11 mouse cellular contexts compared by ENCODE assay signal in the genomic region with DNA sequence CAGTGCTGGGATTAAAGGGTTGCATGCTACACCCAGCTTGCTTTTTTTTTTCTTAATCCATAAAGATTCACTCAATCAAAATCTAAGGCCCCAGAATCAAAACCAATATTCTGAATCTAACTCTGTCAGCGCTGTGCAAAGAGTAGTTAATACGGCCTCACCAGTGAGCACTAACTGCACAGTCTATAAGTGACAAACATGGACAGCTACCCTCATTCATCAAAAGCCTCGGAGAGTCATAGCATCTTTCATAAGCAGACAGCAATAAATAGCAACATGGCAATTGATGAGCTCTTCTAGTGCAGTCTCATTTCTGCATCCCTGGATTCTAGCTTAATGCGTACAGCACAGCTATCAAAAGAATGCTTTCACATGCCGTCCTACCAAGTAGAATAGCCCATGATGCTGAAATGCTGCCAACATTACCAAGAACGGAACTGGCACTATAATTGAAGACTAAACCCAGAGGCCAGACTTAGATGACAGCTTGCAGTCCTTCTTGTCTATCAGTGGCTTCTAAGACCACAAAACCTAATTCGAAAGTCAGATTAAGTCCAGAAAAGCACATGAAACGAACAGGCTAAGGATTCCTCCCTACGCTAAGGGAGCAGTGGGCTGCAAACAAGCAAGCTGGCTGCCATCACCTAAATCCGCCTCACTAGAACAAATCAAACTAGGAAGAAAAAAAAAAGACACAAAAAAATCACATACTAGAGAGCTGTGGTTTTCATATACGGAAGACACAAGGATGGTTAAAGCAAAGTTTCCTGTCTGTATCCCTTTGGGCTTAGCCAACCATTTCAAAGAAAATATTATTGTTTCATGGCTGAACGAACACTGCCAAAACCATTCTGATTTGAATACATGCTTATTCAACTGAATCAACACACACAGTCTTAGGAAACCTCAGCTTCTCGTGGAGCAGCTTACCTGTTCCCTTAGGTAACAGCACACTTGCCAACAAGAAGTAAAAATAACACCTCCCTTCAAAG. TPM values are rescaled to one million over a fixed set of nuclear protein-coding genes. Genes with fewer than 3 reads are reported as not detected.
DNase-seq lines count a peak whose midpoint lies in the region; ATAC-seq and TF ChIP-seq lines count a peak whose summit lies in the region.
"Had no signal": no experiment of that assay in that cellular context is flagged by ENCODE, and none has a peak within 500 bp of the region (broad histone marks: within the 10 kb centered on the region; RNA-seq: fewer than 3 reads in every experiment).

No protein-coding gene starts in this region.

- H3K79me2 ChIP-seq in CH12.LX (replicated peaks; ENCODE audit: control insufficient read depth, extremely low read depth, insufficient read depth, poor library complexity, severe bottlenecking) = no peaks in the 10 kb centered on the region

- no peak for TF ChIP-seq EP300 in CH12.LX (IDR thresholded peaks at IDR 0.05; ENCODE audit: low read length)

- H3K9ac ChIP-seq in kidney, embryonic 14.5 days (ENCODE audit: low read depth, low read length) = no peak overlapping the region
- no peak overlapping the region for H3K9ac ChIP-seq in CH12.LX (ENCODE audit: insufficient read depth, low read depth)
- H3K9ac ChIP-seq in hindbrain, embryonic 16.5 days (ENCODE audit: low read depth, low read length) = no peak overlapping the region
- H3K9ac ChIP-seq: heart, embryonic 15.5 days; limb, embryonic 13.5 days had no signal

- DNase-seq in kidney, postnatal 25 days = no peak
- no peak for DNase-seq in CH12.LX (ENCODE audit: extremely low read depth)
- no peak for DNase-seq in urinary bladder, adult 18-20 months (ENCODE audit: low spot score in 2 of 2)
- DNase-seq in ovary, postnatal 10 days (ENCODE audit: low spot score) = no peak
- no peak for DNase-seq in urinary bladder, postnatal 4 days (ENCODE audit: low spot score in 2 of 2)

- no peak overlapping the region for H3K4me3 ChIP-seq in kidney, embryonic 14.5 days (ENCODE audit: low read length)
- no peak overlapping the region for H3K4me3 ChIP-seq in CH12.LX (replicated peaks in 1 of 3; ENCODE audit: low read depth in 2 of 3, low read length in 2 of 3, poor library complexity in 1 of 3)
- 0 out of 2 replicates have a peak overlapping the region, but pooled peaks have one; percentile 2 for H3K4me3 ChIP-seq in hindbrain, embryonic 16.5 days (ENCODE audit: low read length)
- H3K4me3 ChIP-seq: heart, embryonic 15.5 days; limb, embryonic 13.5 days had no signal

- in situ Hi-C loops in CH12.LX (cut with MboI; ENCODE audit: low pct_ligation_motif_present, low pct_unique_long_range_greater_than_20kb, low sequenced_read_pairs) = no loop called here

- TF ChIP-seq RAD21 in CH12.LX (IDR thresholded peaks at IDR 0.05; ENCODE audit: low read depth, low read length) = no peak

- no peak for TF ChIP-seq POLR2A in CH12.LX (IDR thresholded peaks at IDR 0.05; ENCODE audit: low read depth, low read length)

- H3K27me3 ChIP-seq in kidney, embryonic 14.5 days (ENCODE audit: control insufficient read depth, insufficient read depth, low read length) = no peaks in the 10 kb centered on the region
- peaks cover 9% of the 10 kb centered on the region for H3K27me3 ChIP-seq in CH12.LX (replicated peaks)
- H3K27me3 ChIP-seq in hindbrain, embryonic 16.5 days (replicated peaks; ENCODE audit: control insufficient read depth, insufficient read depth, low read length) = no peaks in the 10 kb centered on the region
- H3K27me3 ChIP-seq: heart, embryonic 15.5 days; limb, embryonic 13.5 days had no signal

- no peaks in the 10 kb centered on the region for H3K9me3 ChIP-seq in kidney, embryonic 14.5 days (ENCODE audit: control insufficient read depth, low read length)
- H3K9me3 ChIP-seq in CH12.LX (replicated peaks; ENCODE audit: low read length) = no peaks in the 10 kb centered on the region
- no peaks in the 10 kb centered on the region for H3K9me3 ChIP-seq in hindbrain, embryonic 16.5 days (ENCODE audit: control insufficient read depth, low read length)
- H3K9me3 ChIP-seq: heart, embryonic 15.5 days; limb, embryonic 13.5 days had no signal

- no peak overlapping the region for H3K27ac ChIP-seq in kidney, embryonic 14.5 days (ENCODE audit: low read depth, low read length)
- H3K27ac ChIP-seq in CH12.LX (ENCODE audit: insufficient read depth, low read depth) = no peak overlapping the region
- peak overlapping the region; percentile 23; the same call in 1 of the 2 replicates for H3K27ac ChIP-seq in hindbrain, embryonic 16.5 days (ENCODE audit: low read depth, low read length)
- H3K27ac ChIP-seq: heart, embryonic 15.5 days; limb, embryonic 13.5 days had no signal

- H3K4me1 ChIP-seq in kidney, embryonic 14.5 days (ENCODE audit: control insufficient read depth, insufficient read depth, low read length) = 0 out of 2 replicates have a peak, but pooled peaks cover 5% of the 10 kb centered on the region
- peaks cover 0 to 7% of the 10 kb centered on the region in 2 experiments; a peak in 1 of 4 replicates for H3K4me1 ChIP-seq in CH12.LX (ENCODE audit: control insufficient read depth in 1 of 2, insufficient read depth in 2 of 2)
- H3K4me1 ChIP-seq in hindbrain, embryonic 16.5 days (ENCODE audit: control insufficient read depth, insufficient read depth, low read depth, low read length) = peaks cover 8% of the 10 kb centered on the region

- H3K4me2 ChIP-seq in kidney, embryonic 14.5 days (replicated peaks; ENCODE audit: low read depth, low read length) = peak overlapping the region; percentile 20; the same call in 1 of the 2 replicates
- no peak overlapping the region; the same call in 1 of the 2 replicates for H3K4me2 ChIP-seq in CH12.LX (ENCODE audit: insufficient read depth, low read depth, poor library complexity, severe bottlenecking)
- H3K4me2 ChIP-seq in hindbrain, embryonic 16.5 days (ENCODE audit: low read length) = peak overlapping the region; percentile 40
- H3K4me2 ChIP-seq: heart, embryonic 15.5 days; limb, embryonic 13.5 days had no signal

- WGBS in kidney, embryonic 14.5 days = 52% methylated on average over 13 of the region's 13 CpGs
- WGBS in hindbrain, embryonic 16.5 days = 34% methylated on average over 13 of the region's 13 CpGs

- no peak for TF ChIP-seq CTCF in CH12.LX (conservative IDR thresholded peaks at IDR 0.05 in 1 of 2, IDR thresholded peaks at IDR 0.05 in 1 of 2; ENCODE audit: low read depth in 2 of 2, low read length in 2 of 2)

- ATAC-seq in kidney, embryonic 14.5 days (ENCODE audit: low FRiP score, low TSS enrichment) = peak; percentile 60; the same call in 1 of the 2 replicates
- ATAC-seq in cerebellum, adult (ENCODE audit: insufficient number of reproducible peaks, low FRiP score, low TSS enrichment) = peak; percentile 50
- peak; percentile 69 for ATAC-seq in hindbrain, embryonic 16.5 days

- dilution Hi-C loops in CH12.LX (cut with MboI; ENCODE audit: extremely low pct_ligation_motif_present, extremely low pct_unique_long_range_greater_than_20kb, low sequenced_read_pairs) = no loop called here

- H3K36me3 ChIP-seq in kidney, embryonic 14.5 days (ENCODE audit: control insufficient read depth, insufficient read depth, low read length) = no peaks in the 10 kb centered on the region
- no peaks in the 10 kb centered on the region for H3K36me3 ChIP-seq in CH12.LX (replicated peaks in 1 of 2; ENCODE audit: control insufficient read depth in 1 of 2, insufficient read depth in 1 of 2, low read length in 1 of 2)
- no peaks in the 10 kb centered on the region for H3K36me3 ChIP-seq in hindbrain, embryonic 16.5 days (ENCODE audit: control insufficient read depth, insufficient read depth, low read length)
- H3K36me3 ChIP-seq: heart, embryonic 15.5 days had no signal

TF ChIP-seq in CH12.LX, 34 proteins besides CTCF, POLR2A, EP300 and RAD21:
- no peak for TF ChIP-seq MXI1 (IDR thresholded peaks at IDR 0.05; ENCODE audit: low read depth, low read length)
- TF ChIP-seq SMC3 (IDR thresholded peaks at IDR 0.05; ENCODE audit: low read depth, low read length) = no peak
- no peak for TF ChIP-seq ZKSCAN1 (IDR thresholded peaks at IDR 0.05; ENCODE audit: borderline replicate concordance, low read depth, low read length)
- TF ChIP-seq JUN (IDR thresholded peaks at IDR 0.05; ENCODE audit: insufficient read depth, low read depth, low read length) = no peak
- TF ChIP-seq TBP (conservative IDR thresholded peaks at IDR 0.05; ENCODE audit: low read depth, low read length) = no peak
- no peak for TF ChIP-seq TCF12 (IDR thresholded peaks at IDR 0.05; ENCODE audit: low read depth, low read length)
- no peak for TF ChIP-seq CHD1 (IDR thresholded peaks at IDR 0.05; ENCODE audit: low read depth, low read length)
- peak; percentile 31; the same call in 1 of the 2 replicates for TF ChIP-seq ZNF384 (IDR thresholded peaks at IDR 0.05; ENCODE audit: low read depth, low read length)
- TF ChIP-seq CHD2 (IDR thresholded peaks at IDR 0.05; ENCODE audit: low read length) = no peak

RNA-seq across cellular contexts. Expression of a gene that starts 26.0 kb away (rescaled TPM):
- polyA plus RNA-seq in kidney, embryonic 14.5 days (2014; fragmentation: Nextera tagmentation; extraction: Ambion mirVana) = 0.11 TPM in 1 of 2 replicates, not detected in the other
- total RNA-seq in CH12.LX (2012; rRNA removed) = not detected in 2 replicates
- not detected in 2 replicates for total RNA-seq in CH12.LX (2014; rRNA removed)
- not detected in 2 replicates for polyA plus RNA-seq in CH12.LX (2012; ENCODE audit: insufficient read length, low read depth)
- polyA plus RNA-seq in hindbrain, embryonic 16.5 days (2015; fragmentation: Nextera tagmentation; extraction: Ambion mirVana) = not detected in 2 replicates
- polyA plus RNA-seq: limb, embryonic 13.5 days; small intestine, adult 2 months had no signal

RNA-seq across cellular contexts. Expression of a gene that starts 50.8 kb away (rescaled TPM):
- polyA plus RNA-seq in kidney, embryonic 14.5 days (2014; fragmentation: Nextera tagmentation; extraction: Ambion mirVana) = 0.03 TPM in 1 of 2 replicates, not detected in the other
- total RNA-seq in CH12.LX (2012; rRNA removed) = not detected in 2 replicates
- total RNA-seq in CH12.LX (2014; rRNA removed) = not detected in 2 replicates
- not detected in 2 replicates for polyA plus RNA-seq in CH12.LX (2012; ENCODE audit: insufficient read length, low read depth)
- polyA plus RNA-seq in hindbrain, embryonic 16.5 days (2015; fragmentation: Nextera tagmentation; extraction: Ambion mirVana) = 0.09 and 0.17 TPM in 2 replicates
- polyA plus RNA-seq: small intestine, adult 2 months had no signal

RNA-seq across cellular contexts. Expression of a gene that starts 50.8 kb away (rescaled TPM):
- 60.6 and 83.0 TPM in 2 replicates for polyA plus RNA-seq in kidney, embryonic 14.5 days (2014; fragmentation: Nextera tagmentation; extraction: Ambion mirVana)
- total RNA-seq in CH12.LX (2012; rRNA removed) (9.1 and 9.7 TPM in 2 replicates), CH12.LX (2014; rRNA removed) (12.6 and 17.5 TPM in 2 replicates)
- polyA plus RNA-seq in CH12.LX (2012; ENCODE audit: insufficient read length, low read depth) = 5.0 and 6.9 TPM in 2 replicates
- polyA plus RNA-seq in hindbrain, embryonic 16.5 days (2015; fragmentation: Nextera tagmentation; extraction: Ambion mirVana) = 50.0 and 50.5 TPM in 2 replicates
